Mouse (Mus musculus): ENCODE data around the gene Tmem198b.
"Not testable (repeated sequence)": the region's sequence is repeated elsewhere in the genome, so short reads cannot be mapped to it uniquely, and the experiment has no call there.

Tmem198b gene

GRCm38 (mm10) chr10:128804271-128805091, at the start of gene Tmem198b:
Tmem198b (minus strand) TSS chr10:128804370.
- peak; percentile 80 to 87 for DNase-seq (ENCODE audit: low spot score in 2 of 2)

- DNase-seq (ENCODE audit: low spot score in 2 of 2), result no peak
Observed at GRCm38 (mm10) chr10:128850339-128850738, 46.2 kb upstream of the Tmem198b start.

- no peak for DNase-seq (ENCODE audit: low spot score in 2 of 2)
Observed at GRCm38 (mm10) chr10:128848426-128848825, 44.3 kb upstream of the Tmem198b start.

GRCm38 (mm10) chr10:128846664-128847063, 42.5 kb upstream of the Tmem198b start:
- no peak for DNase-seq (ENCODE audit: low spot score in 2 of 2)

- DNase-seq (ENCODE audit: low spot score in 2 of 2), result no peak
Observed at GRCm38 (mm10) chr10:128845516-128845915, 41.3 kb upstream of the Tmem198b start.

GRCm38 (mm10) chr10:128843260-128843659, 39.1 kb upstream of the Tmem198b start:
- no peak for DNase-seq (ENCODE audit: low spot score in 2 of 2)

- DNase-seq (ENCODE audit: low spot score in 2 of 2), result no peak
Observed at GRCm38 (mm10) chr10:128840612-128841011, 36.4 kb upstream of the Tmem198b start.

GRCm38 (mm10) chr10:128839434-128839833, 35.3 kb upstream of the Tmem198b start:
- no peak for DNase-seq (ENCODE audit: low spot score in 2 of 2)

GRCm38 (mm10) chr10:128837400-128837799, 33.2 kb upstream of the Tmem198b start:
- DNase-seq (ENCODE audit: low spot score in 2 of 2), result no peak

GRCm38 (mm10) chr10:128823821-128824220, 19.7 kb upstream of the Tmem198b start:
- DNase-seq (ENCODE audit: low spot score in 2 of 2), result no peak

- not testable (repeated sequence) for DNase-seq (ENCODE audit: low spot score in 2 of 2)
Observed at GRCm38 (mm10) chr10:128823087-128823486, 18.9 kb upstream of the Tmem198b start.

- DNase-seq (ENCODE audit: low spot score in 2 of 2), result no peak
Observed at GRCm38 (mm10) chr10:128822135-128822534, 18.0 kb upstream of the Tmem198b start.

GRCm38 (mm10) chr10:128821358-128822056, 17.3 kb upstream of the Tmem198b start, which contains the start of gene Ormdl2:
Ormdl2 (minus strand) TSS chr10:128821645.
- peak; percentile 99 for DNase-seq (ENCODE audit: low spot score in 2 of 2)

- DNase-seq (ENCODE audit: low spot score in 2 of 2), result no peak
Observed at GRCm38 (mm10) chr10:128820217-128820616, 16.0 kb upstream of the Tmem198b start.

- DNase-seq (ENCODE audit: low spot score in 2 of 2), result no peak
Observed at GRCm38 (mm10) chr10:128817033-128817432, 12.9 kb upstream of the Tmem198b start, which contains the start of gene Sarnp. Sarnp (plus strand) TSS chr10:128817333.

GRCm38 (mm10) chr10:128807018-128807417, 2.8 kb upstream of the Tmem198b start:
- DNase-seq (ENCODE audit: low spot score in 2 of 2), result no peak

GRCm38 (mm10) chr10:128806086-128806485, 1.9 kb upstream of the Tmem198b start:
- peak; percentile 37 to 41 for DNase-seq (ENCODE audit: low spot score in 2 of 2)

- DNase-seq (ENCODE audit: low spot score in 2 of 2), result peak; percentile 97 to 98
Observed at GRCm38 (mm10) chr10:128805092-128806000, 1.2 kb upstream of the Tmem198b start.

GRCm38 (mm10) chr10:128803771-128804270, 349 bp downstream of the Tmem198b start, which contains the start of gene Dnajc14:
Dnajc14 (plus strand) TSS chr10:128804062.
- peak; percentile 82 to 89 for DNase-seq (ENCODE audit: low spot score in 2 of 2)

- DNase-seq (ENCODE audit: low spot score in 2 of 2), result no peak
Observed at GRCm38 (mm10) chr10:128803361-128803760, 809 bp downstream of the Tmem198b start.

GRCm38 (mm10) chr10:128802956-128803355, 1.2 kb downstream of the Tmem198b start:
- no peak for DNase-seq (ENCODE audit: low spot score in 2 of 2)

All from right cerebral cortex, postnatal 10 days (tissue).